Mouse (Mus musculus): ENCODE results near the gene Ppp2r2d.

The Ppp2r2d gene

GRCm38 (mm10) chr7:138845544-138846391 lies at the start of gene Ppp2r2d, which contains the start of gene Mapk1ip1:
Gene Ppp2r2d, plus strand, starts transcription at chr7:138846079.
Gene Mapk1ip1, minus strand, starts transcription at chr7:138846273.
- DNase-seq (ENCODE audit: low read depth) = peak; percentile 98

GRCm38 (mm10) chr7:138803386-138803785 lies 42.5 kb upstream of the Ppp2r2d start:
- no peak for DNase-seq (ENCODE audit: low read depth)

DNA sequence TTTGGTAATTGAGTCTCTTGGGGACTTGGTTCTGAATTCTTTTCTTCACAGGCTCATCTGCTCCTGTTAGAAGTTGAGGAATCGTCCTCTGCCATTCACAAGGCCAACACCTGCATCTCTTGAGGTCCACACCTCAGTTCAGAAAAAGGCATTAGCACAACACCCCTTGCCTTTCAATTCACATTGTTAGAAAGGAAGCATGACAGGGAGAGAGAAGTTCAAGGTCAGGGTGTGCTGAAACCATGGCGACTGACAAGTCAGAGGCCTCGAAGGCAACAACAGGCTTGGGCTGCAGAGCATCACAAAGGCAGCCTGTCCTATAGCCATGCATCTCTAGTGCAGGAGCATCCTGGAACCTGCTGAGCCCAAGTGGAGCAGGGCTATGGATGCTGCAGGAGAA lies 38.7 kb upstream of the Ppp2r2d start:
- no peak for DNase-seq (ENCODE audit: low read depth)

DNA sequence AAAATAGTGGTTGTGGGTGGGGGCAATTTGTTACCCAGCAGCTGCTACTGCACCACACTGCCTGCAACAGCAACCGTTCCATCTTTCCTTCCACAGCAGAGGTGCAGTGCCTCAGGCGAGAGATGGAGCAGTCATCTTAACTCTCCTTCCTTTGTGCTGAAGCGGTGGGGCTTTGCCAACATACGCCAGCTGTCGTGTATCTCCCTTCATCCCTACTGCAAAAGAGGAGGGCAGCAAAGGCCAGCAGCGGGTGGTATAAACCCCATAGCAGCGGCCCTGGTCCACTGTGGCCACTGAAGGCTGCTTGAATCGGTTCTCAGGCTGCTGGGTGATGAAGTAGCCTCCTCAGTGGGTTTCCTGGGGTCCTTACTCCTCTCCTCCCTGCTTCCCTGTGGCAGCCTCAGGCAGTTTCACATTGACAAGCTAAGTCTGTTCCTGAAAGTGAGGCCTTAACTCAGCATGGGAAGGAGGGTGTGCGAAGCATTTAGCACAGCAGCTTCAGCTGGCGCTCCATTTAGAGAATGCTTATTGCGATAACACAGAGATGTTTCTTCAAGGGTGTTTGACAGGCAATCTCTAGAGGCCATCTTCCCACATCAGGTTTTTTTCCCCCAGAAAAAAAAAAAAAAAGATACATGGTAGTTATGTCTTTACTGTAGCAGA lies 32.5 kb upstream of the Ppp2r2d start:
- no peak for DNase-seq (ENCODE audit: low read depth)

DNA sequence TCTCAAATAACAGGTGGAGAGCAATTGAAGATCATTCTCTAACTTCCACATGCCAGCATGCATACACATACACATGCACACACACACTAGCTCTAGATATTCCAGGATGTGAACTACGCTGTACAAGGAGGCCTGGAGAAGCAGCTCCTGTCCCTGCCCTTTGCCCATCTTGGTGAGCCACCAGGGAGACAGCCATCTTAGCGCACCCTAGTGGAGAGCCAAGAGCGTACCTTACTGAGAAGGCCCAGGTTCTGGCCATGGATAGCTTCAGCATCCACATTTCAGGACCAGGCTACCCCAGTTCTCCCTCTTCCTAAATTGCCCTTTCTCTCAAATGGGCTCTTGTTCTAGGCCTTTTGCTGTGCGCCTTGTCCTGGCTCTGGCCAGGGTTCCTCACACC lies 27.6 kb upstream of the Ppp2r2d start:
- DNase-seq (ENCODE audit: low read depth) = peak; percentile 25

- DNase-seq (ENCODE audit: low read depth) = no peak
Observed at GRCm38 (mm10) chr7:138824423-138824822, 21.5 kb upstream of the Ppp2r2d start.

DNA sequence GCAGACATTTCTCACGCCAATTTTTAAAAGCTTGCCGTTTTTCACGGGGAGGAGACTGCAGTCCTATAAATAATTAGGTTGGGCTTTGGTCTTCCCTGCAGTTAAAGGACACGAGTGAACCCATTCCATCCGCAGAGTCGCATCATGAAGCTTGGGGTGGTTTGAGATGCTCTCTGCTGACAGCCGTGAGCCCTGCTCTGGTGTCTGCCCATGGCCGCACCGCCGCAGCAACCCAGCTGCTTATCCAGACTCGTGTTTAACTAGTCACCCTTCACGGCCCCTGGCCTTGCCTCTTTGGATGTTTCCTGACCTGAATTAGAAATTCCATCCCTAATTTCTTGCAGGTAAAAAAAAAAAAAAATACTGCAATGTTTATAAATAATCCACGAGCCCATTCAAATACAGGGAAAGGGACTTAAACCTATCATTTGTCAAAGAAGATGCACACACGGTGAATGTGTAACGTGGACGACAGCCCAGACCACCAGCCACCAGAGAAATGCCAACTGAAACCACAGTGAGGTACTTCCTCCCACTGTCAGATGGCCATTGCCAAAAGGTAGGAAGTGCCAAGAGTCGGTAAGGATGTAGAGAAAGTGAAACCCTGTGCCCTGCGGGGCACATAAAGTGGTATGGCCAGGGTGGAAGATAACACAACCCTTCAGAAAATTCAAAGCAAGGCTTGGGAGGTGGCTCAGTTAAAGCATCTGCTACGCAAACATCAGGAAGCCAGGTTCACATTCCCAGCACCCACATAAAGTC lies 20.7 kb upstream of the Ppp2r2d start:
- peak; percentile 22 for DNase-seq (ENCODE audit: low read depth)

DNA sequence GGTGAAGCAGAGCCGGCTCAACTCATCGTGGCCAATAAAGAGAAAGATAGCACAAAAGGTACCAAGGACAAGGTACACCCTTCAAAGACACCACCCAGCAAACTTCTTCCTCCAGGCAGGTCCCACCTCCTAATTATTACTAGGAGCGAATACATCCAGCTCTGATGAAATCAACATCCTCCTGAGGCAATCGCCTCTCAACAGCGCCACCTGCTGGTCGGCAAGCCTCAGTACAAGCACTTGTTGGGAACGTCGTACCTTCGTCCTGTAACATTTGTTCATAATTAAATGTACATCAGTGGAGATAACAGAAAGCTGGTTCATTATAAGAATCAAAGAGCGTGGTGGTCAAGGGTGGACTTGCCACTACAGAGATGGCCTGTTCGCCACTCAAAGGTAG lies 18.1 kb upstream of the Ppp2r2d start:
- DNase-seq (ENCODE audit: low read depth) = peak; percentile 70

DNA sequence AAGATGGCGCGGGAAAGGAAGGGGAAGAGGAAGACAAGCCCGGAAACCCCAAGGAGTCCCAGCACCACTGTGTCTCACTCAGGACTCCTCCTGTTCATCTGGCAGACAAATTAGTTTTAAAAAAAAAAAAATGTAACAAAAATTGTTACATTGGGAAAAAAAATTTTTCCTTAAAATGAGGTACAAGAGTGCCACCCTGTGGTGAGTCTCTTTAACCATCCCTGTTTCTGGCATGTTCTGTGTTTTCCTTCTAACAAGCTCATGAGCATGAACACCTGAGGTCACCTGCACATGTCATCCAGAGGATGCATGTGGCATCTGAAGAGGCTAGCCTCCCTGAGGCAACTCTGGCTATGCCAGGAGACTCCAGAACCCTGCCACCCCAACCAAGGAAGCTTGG lies 10.9 kb upstream of the Ppp2r2d start:
- peak; percentile 26 for DNase-seq (ENCODE audit: low read depth)

DNA sequence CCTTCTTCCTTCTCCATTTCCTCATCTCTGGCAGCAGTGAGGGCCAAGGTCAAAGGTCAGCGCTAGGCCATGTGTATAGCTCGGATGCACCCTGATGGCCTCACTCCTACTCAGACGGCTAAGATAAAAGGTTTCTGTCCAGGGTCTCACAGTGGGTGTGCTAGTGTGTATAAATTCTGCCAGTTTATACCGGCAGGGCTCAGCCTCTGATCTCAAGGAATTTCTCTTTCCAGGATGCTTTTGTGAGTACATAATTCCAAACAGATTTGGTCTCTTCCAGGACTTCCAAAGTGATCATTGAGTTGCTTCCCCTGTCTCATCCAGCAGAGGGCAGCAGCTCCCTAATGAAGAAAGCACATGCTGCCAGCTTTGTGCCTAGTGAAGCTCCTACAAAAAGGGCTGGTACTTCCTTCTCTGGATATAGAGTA lies 5.3 kb upstream of the Ppp2r2d start:
- DNase-seq (ENCODE audit: low read depth) = peak; percentile 73

DNA sequence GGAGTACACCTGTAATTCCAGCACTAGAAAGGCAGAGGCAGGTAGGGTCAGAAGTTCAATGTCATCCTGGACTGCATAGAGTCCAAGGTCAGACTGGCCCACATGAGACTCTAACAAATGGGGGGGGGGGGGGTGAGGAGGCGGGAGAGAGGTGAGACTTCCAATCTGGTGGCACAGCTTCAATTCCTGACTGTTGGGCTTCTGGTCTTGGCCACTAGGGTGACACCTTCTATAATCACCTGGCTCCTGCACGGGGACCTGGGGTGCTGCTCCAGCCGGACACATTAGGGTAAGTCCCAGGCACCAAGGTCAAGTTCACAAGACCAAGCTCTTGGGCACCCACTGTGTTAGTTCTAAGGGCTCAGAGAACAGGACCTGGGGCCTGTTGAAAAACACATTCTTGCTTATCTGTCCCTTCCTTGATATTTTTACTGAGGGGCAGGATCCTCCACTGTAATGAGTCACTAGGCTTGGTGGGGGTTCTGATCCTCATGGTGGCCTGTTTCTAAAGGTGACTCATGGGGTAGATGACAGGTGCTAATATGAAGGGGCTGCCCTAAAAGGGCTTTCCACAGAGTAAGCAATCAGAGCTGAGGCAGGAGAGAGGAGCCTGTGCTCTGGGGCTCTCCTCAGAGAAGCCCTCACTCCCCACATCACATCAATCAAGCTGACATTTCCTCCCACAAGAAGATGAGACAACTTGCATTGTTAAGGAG lies 4.3 kb upstream of the Ppp2r2d start:
- no peak for DNase-seq (ENCODE audit: low read depth)

- no peak for DNase-seq (ENCODE audit: low read depth)
Observed at GRCm38 (mm10) chr7:138843421-138843820, 2.5 kb upstream of the Ppp2r2d start.

- DNase-seq (ENCODE audit: low read depth) = no peak
Observed at GRCm38 (mm10) chr7:138845111-138845510, 768 bp upstream of the Ppp2r2d start.

DNA sequence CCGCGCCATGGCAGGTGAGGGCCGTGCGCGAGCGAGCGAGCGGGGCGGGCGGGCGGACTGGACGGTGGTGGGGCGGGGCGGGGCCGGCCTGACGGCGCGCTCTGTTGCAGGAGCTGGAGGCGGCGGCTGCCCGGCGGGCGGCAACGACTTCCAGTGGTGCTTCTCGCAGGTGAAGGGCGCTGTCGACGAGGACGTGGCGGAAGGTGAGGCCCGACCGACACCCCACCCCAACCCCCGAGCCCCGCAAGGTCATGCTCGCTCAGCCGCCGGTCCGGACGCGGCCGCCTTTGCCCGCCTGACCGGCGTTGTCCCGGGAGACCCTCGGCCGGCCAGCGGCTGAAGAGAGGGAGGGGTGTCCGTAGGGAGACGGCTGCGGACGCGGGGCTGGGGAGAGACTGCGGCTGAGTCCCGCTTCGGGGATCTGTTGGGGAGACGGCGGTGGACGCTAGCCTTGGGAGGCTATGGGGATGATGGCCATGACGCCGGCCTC lies 668 bp downstream of the Ppp2r2d start:
- DNase-seq (ENCODE audit: low read depth) = peak; percentile 25

GRCm38 (mm10) chr7:138847316-138848027 lies 1.6 kb downstream of the Ppp2r2d start:
- DNase-seq (ENCODE audit: low read depth) = peak; percentile 35

DNA sequence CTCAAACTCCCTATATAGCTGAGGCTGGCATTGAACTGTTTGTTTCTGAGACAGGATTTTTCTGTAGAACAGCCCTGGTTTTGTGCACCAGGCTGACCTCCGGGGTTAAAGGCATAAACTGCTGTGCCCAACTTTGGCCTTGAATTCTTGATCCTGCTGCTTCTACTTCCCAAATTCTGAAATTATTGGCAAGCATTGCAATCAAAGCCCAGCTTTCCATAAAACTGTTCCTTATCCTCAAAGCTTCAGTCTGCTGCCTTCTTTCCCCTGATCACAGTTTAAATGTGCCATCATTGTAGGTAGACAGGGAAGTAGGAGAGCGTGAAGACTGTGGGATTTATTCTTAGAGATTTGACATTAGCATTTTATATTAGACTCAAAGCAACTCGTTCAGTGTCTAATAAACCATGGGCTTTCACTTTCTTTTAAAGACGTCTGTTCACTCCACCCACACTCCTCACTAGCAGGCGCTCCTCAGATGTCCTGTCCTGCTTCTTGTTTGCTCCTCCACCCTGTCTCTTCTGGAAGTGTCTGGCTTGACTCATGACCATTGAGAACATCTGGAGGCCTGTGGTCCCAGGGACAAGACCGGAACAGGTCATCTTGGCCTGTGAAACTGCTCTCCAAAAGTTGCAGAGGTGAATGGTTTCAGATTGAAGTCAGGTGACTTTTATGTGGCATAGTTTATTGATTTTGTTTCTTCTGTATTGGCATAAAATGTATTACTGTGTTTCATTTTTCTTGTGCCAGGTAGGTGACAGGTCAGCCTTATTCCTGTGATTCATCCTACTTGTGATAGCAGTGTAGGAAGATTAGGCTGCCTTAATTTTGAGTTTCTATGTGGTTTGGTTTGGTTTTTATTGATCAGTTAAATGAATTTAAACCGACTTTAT lies 2.4 kb downstream of the Ppp2r2d start:
- DNase-seq (ENCODE audit: low read depth) = peak; percentile 25

GRCm38 (mm10) chr7:138850083-138850482 lies 4.2 kb downstream of the Ppp2r2d start:
- DNase-seq (ENCODE audit: low read depth) = no peak

DNA sequence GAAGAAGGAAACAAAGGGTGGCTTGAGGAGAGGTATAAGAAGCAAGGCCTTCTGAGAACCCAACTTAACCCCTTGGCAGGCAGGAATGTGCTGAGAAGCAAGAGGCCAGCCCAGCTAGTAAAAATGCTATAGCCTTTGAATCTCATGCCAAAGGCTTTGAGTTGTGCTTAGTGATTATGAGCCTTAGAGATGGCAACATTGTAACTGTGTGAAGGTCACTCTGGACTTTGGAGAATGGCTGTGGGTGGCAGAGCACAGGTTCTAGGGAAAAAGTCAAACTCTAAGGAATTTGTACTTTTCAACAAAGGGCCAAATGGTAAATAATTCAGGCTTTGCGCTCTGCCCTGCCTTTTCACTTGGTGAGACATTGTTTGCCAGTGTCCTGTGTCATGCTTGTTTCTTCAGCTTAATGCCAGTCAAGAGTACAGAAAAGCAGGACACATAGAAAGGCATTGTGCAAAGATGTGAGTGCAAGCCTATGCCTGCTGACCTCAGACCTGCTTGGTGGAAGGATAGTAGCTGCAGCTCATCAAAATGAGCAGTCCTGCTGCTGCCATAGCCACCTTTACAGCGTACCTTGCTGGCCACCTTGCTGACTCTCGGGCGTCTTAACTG lies 7.6 kb downstream of the Ppp2r2d start:
- no peak for DNase-seq (ENCODE audit: low read depth)

DNA sequence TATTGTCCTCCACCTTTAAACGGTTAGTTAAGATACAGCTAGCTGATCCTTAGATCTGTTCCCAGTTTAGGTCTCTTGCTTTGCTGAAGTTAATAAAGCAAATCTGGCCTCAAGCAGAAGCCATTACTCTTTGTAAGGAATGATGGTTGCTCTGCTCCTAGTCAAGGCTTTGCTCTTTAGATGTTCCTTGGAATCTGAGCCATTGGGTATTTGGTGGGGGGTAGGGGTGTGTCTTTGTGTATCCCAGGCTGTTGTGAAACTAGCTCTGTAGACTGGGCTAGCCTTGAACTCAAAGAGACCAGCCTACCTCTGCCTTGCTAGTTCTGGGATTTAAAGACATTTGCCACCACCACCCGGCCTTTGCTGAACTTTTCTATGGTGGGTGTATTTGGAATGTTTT lies 8.3 kb downstream of the Ppp2r2d start:
- DNase-seq (ENCODE audit: low read depth) = no peak

- no peak for DNase-seq (ENCODE audit: low read depth)
Observed at GRCm38 (mm10) chr7:138856670-138857069, 10.8 kb downstream of the Ppp2r2d start.
